Mouse (Mus musculus): ENCODE measurements around the gene Cntnap4. TPM values are rescaled to one million over a fixed set of nuclear protein-coding genes. Genes with fewer than 3 reads are reported as not detected.
"Not testable (repeated sequence)": the region's sequence is repeated elsewhere in the genome, so short reads cannot be mapped to it uniquely, and the experiment has no call there.

Cntnap4 gene
- total RNA-seq, 2 experiments from 2014 or later, result not detected

DNA sequence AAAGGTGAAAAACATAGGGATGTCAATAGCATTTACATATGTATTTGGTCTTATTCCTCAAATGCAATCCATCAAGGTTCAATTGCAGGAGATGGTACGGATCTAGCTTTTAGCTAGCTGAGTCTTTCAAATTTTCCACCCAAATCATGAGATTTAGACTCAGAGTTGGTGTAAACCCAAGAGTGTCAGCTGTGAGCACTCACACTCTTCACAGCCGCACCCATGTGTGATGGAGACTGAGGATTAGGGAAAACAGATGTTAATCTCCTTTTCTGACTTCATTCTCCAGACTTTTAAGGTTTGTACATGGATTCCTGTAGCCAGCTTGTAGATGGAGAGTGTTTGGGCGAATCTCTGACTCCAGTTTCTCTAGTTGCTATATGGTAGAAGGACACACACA lies 147.1 kb downstream of the Cntnap4 start:
- intact Hi-C loops (cut with DNase I), result no loop called here
- no peak for DNase-seq

DNA sequence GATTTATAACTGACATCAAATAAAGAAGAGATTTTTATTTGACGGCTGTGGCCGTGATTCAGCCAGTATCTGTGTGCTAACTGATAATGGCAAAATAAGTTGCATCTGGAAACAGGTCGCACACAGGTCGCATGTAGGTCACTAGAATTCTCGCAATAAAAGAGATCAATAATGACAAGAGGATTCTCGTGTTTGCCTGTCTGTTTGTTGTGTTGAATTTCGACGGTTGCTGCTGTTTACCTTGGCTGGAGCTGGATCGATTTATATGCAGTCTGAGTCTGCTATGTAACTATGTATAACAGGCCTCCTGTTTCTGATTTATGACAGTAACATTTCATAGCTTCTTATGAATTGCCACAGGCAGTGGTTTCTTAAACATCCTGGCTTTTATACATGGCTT lies 155.1 kb downstream of the Cntnap4 start:
- DNase-seq, result no peak
- intact Hi-C loops (cut with DNase I), result no loop called here

DNA sequence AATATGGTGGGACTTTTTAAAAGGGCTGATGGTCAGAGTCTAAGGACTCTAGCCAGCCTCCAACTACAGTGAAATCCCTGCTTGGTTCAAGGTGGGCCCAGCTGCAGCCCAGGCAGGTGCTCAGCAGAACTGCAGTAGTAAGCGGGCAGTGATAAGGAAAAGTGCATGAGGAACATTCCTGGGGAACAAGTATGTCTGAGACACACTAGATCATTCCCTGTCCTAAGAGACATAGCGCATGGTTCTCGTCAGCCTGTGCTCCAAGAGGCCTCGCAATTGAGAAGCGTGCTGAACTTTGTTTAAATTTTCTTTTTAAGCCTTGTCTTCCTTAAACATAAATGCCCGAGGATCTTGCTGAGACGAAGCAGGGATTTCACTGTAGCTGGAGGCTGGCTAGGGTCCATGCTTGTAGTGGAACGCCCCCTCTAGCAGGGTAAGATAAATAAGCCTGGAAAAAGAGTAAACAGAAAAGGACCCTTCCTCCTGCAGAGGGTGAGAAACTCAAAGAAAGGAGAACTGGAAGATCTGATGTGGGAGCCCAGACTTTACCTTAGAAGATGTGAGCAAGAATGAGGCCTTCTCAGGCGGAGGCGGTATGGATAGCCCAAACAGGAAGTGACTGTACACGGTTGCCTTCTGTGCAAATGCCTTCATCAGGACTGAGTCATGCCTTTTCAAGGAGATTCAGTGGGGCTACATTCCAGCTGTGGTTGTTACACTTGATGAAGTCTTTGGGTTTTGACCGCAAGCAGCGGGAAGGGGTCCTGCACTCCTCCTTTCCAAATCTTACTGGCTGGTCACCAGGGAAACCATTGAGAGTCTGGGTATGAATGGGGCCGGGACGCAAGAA lies 161.0 kb downstream of the Cntnap4 start:
- no peak for DNase-seq
- intact Hi-C loops (cut with DNase I), result no loop called here

DNA sequence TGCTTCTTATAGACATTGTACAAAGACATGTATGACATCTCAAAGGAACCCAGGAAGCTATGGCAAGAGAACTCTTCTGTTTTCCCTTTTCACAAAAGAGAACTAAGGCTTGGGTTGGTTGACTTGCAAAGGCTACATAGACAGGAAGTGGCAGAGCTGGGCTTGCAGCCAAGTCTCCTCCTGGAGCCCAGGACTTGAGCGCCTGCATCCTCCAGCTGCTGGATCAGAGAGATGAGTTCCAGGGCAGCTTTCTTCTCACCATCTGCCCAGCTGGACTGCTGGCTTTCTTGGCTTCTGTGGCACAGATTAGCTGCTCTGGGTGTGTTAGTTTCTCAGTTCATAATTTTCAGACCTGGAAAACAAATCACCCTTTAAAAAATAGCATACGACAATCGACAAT lies 165.7 kb downstream of the Cntnap4 start:
- no peak for DNase-seq
- intact Hi-C loops (cut with DNase I), result no loop called here

DNA sequence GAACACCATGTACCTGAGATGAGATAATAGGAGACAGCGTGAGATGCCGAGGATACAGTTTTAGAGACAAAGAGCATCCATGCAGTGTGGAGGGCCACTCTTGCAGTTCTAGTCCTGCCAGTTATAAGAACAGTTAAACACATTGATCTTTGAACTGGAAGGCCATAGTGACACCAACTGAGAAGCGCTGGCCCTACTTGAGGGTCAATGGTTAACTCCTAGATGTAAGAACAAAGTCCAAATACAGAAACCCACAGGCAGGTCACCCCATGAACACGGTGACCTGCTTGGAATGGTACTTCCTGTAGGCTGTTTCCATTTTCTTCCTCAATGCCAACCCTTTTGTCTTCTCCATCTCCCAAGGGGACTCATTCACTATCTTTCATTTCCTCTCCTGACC lies 173.5 kb downstream of the Cntnap4 start:
- intact Hi-C loops (cut with DNase I), result no loop called here
- DNase-seq, result no peak

DNA sequence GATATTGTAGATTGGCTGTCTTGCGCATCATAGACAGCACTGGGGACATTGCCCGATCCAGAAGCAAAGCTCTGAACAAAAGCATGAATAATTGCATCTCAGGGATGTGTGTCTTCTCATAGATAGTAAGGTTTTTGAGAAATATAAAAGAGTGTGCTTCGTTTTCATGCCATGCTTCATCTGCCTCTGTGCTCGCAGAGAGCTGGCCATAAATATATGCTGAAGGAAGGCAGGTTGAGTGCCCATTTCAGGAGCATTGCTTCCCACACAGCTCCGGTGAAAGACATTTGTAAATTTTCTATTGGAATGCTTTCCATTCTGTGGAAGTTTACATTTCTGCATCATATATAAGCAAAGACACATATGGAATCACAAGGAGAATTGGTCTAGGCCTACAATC lies 177.5 kb downstream of the Cntnap4 start:
- intact Hi-C loops (cut with DNase I), result no loop called here
- no peak for DNase-seq

DNA sequence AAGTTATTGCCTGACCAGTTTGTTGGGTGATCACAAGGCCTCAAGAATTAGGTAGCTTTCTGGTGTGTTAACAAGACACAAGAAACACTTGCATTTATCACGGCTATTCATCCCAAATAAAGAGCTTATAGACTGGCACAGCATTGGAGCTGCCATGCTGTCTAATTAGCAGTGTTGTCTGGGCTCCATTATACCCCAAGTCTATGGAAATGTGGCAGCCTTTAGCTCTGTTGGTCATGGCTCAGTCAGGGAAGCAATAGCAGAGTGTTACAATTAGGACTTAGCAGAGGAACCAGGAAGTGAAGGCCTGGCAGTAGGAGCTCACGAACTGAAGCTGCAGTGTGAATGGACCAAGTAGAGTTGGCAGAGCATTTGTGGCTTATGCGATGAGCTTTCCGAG lies 185.3 kb downstream of the Cntnap4 start:
- no peak for DNase-seq
- intact Hi-C loops (cut with DNase I), result no loop called here

DNA sequence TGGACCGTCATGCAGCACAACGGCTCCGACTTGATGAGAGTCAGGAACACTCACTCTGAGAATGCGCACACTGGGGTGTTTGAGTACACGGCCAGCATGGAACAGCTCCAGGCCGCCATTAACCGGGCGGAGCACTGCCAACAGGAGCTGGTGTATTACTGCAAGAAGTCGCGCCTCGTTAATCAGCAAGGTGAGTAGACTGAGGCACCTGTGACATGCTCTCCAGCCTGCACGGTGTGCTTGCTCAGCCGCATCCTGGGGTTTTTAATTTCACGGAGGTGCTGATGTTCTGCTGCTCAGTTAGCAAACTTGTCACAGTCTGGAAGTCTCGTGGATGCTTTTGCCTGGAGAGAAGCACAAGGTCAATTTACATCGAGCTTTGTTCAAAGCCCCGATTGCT lies 233.2 kb downstream of the Cntnap4 start:
- no peak for DNase-seq
- intact Hi-C loops (cut with DNase I), result no loop called here

DNA sequence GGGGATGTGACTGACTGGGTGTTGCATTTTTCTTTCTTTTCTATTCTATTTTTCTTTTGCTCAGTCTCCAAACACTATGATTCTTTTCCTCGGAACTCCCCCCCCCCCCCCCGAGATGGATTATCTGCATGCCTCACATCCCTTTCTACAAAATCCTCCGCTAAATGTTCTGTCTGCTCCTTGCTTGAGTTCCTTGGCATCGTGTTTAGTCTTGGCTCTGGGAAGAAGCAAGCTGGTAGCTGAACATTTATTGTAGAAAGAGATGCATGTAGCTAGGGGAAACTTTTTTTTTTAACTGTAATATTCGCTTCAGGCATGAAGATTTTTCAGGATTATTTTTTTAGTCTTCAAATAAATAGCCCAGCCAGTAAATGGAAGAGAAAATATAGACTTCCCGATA lies 239.5 kb downstream of the Cntnap4 start:
- DNase-seq, result no peak
- intact Hi-C loops (cut with DNase I), result no loop called here

DNA sequence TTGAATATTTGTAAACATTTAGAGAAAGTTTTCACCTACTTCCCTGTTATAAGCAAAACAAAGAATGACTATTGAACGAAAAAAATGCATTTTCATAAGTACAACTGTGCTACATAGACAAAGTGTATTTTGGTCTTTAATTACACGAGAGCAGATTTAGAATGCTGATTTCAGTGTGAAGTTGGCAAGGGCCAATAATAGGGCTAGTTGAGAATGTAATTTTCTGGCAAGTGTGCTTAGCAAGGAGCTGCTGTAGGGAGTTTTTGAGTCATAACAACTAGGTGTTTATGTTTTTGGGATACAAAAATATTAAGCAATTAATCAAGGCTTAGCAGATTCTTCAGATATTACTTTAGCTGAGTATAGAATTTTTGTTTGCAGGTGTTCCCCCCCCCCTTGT lies 271.2 kb downstream of the Cntnap4 start:
- no peak for DNase-seq
- intact Hi-C loops (cut with DNase I), result no loop called here

DNA sequence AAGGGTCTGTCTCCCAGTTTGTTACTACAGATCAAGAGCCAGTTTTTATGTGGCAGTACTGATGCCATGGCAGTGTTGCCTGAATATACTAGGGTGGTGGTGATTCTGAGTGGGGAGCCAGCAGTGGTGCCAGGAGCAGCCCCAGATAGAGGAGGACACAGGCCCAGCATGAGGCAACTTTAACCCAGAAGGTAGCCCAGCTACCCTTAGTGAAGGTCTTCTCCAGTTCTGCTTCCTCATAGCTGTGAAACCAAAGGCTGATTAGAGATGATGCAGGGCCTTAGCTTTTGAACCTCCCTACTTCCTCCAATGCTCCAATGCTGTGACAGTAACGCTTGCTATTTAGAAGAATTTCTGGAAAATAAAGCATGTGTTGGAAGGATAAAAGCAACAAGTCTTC lies 279.7 kb downstream of the Cntnap4 start:
- DNase-seq; intact Hi-C loops (cut with DNase I): not testable (repeated sequence)

DNA sequence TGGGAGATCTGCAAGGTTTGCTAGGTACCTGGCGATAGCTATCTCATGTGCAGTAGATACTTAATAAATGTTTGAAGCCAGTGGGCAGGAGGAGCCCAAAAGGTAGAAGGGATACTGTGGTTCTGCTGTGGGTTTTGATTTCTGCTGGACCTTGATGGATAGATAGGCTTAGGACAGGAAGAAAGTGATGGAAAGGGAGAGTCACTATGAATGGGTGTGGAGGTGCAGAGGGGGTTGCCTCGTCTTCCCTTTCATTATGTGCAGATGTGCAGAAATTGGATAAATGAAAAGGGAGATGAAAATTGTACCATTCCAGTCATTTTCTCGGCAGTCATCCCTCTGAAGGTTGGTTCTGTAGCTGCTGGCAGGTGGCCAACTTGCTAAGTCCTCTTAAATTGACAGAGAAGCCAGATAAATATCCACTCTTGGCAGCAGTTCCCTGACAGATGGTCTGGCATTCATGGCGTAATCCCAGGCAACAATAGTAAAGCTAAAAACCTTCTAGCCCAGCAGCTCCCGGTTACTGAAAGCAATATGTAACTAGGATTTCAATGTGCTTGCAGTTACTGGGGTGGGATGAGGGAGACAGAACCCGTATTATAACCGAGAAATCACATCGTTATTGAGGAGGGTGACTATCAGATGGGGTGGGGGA lies 336.7 kb downstream of the Cntnap4 start:
- intact Hi-C loops (cut with DNase I), result no loop called here
- DNase-seq, result peak; percentile 1 to 2

DNA sequence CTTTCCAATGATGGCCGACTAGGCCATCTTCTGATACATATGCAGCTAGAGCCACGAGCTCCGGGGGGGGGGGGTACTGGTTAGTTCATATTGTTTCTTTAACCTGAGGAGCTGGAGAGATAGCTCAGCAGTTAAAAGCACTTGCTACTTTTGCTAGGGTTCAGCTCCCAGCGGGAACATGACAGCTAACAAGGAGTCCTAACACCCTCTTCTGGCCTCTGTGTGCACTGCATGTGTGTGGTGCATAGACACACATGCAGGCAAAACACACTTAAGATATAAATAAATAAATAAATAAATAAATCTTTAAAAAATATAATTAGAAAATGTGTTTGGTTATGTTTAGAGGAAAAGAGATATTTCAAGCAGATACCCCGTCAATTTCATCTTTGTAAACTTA lies 339.7 kb downstream of the Cntnap4 start:
- no peak for DNase-seq
- intact Hi-C loops (cut with DNase I), result no loop called here

DNA sequence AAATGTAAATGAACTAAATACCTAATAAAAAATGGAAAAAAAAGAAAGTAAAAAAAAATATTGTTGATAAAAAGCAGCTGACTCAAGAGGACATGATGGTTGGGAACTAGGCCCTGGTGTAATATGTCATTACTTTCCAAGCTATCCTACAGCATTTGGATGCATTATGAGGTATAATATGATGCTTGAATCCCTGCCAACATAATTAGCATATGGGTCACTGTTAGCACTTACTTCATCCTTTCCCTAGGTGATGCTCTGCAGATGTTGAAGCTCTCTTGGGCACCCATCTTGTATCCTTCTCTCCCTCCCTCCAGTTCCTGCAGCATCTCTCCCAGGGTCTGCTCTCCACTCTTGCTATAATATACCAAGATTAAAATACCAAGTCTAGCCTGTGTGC lies 341.6 kb downstream of the Cntnap4 start:
- no peak for DNase-seq
- intact Hi-C loops (cut with DNase I), result no loop called here

DNA sequence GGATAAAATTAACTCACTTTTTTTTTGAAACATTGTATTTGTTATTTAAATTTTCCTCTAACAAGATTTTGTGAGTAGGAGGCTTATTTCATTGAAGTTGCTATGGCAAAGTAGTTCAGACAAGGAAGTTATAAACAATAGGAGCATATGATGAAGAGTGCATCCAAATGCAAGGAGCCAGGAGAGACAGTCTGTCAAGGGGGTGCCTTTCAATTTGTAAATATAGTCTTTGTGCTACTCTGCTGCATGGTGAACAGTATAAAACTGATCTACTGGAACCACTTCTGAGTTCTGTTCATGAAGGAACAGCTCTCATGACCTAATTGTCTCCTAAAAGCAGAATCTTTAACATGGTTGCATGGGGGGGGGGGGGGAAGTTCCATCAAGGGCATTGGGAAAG lies 352.3 kb downstream of the Cntnap4 start:
- intact Hi-C loops (cut with DNase I), result no loop called here
- DNase-seq, result no peak

DNA sequence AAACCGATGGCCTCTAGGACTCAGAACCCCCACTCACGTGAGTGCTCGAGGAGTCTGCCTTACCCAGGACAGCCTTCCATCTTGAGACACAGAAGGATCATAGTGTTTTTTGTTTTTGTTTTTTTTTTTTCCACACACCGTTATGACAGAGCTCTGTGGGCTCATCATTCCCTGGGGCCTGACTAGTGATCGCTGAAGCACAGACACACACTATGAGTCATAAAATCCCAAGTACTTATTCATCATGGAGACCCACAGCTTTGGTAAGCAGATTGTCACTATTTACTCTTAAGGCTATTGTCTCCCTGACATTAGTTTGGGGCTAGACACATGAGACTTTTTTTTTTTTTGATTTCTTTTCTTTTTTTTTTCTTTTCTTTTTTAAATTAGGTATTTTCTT lies 352.9 kb downstream of the Cntnap4 start:
- intact Hi-C loops (cut with DNase I), result no loop called here
- no peak for DNase-seq

Measured in heart, postnatal 10 days (tissue).